Mouse (Mus musculus) gastrocnemius, adult 18-20 months (tissue): ENCODE results near the gene Snx33. TPM values are rescaled to one million over a fixed set of nuclear protein-coding genes. Genes with fewer than 3 reads are reported as not detected.
"Not testable (repeated sequence)": the region's sequence is repeated elsewhere in the genome, so short reads cannot be mapped to it uniquely, and the experiment has no call there.

Source experiments
- DNase-seq: peaks from one replicate; pipeline ENCODE4 v3.0.0; 2021; ENCODE audit warnings: low spot score
- total RNA-seq, 2 experiments: library from RNA; stranded (reverse); gene quantifications; 2 replicates each; pipeline ENCODE4 v1.2.3; 2021

Gene Snx33
- total RNA-seq, 2 experiments from 2014 or later, result 2.1 to 3.3 TPM

- DNase-seq, result no peak
Observed at GRCm38 (mm10) chr9:56926387-56926786, 1.8 kb downstream of the Snx33 start.

- no peak for DNase-seq
Observed at GRCm38 (mm10) chr9:56926025-56926360, 2.2 kb downstream of the Snx33 start.

GRCm38 (mm10) chr9:56925291-56926024 lies 2.7 kb downstream of the Snx33 start:
- no peak for DNase-seq

- DNase-seq, result peak; percentile 86
Observed at GRCm38 (mm10) chr9:56924651-56925027, 3.5 kb downstream of the Snx33 start.

GRCm38 (mm10) chr9:56923841-56924650 lies 4.1 kb downstream of the Snx33 start:
- no peak for DNase-seq

- DNase-seq, result no peak
Observed at GRCm38 (mm10) chr9:56922746-56923145, 5.4 kb downstream of the Snx33 start.

GRCm38 (mm10) chr9:56918466-56918865 lies 9.7 kb downstream of the Snx33 start:
- no peak for DNase-seq

GRCm38 (mm10) chr9:56917131-56917530 lies 11.0 kb downstream of the Snx33 start:
- no peak for DNase-seq

GRCm38 (mm10) chr9:56915695-56916410 lies 12.3 kb downstream of the Snx33 start:
- peak; percentile 71 for DNase-seq

GRCm38 (mm10) chr9:56915116-56915515 lies 13.1 kb downstream of the Snx33 start:
- no peak for DNase-seq

- no peak for DNase-seq
Observed at GRCm38 (mm10) chr9:56913991-56914390, 14.2 kb downstream of the Snx33 start.

GRCm38 (mm10) chr9:56911017-56911416 lies 17.2 kb downstream of the Snx33 start:
- DNase-seq, result no peak

- DNase-seq, result not testable (repeated sequence)
Observed at GRCm38 (mm10) chr9:56909991-56910390, 18.2 kb downstream of the Snx33 start.

GRCm38 (mm10) chr9:56907549-56907948 lies 20.6 kb downstream of the Snx33 start:
- DNase-seq, result no peak

- DNase-seq, result no peak
Observed at GRCm38 (mm10) chr9:56903662-56904061, 24.5 kb downstream of the Snx33 start.

- DNase-seq, result no peak
Observed at GRCm38 (mm10) chr9:56901187-56901586, 27.0 kb downstream of the Snx33 start.

GRCm38 (mm10) chr9:56900571-56900970 lies 27.6 kb downstream of the Snx33 start:
- no peak for DNase-seq

- no peak for DNase-seq
Observed at GRCm38 (mm10) chr9:56900060-56900459, 28.1 kb downstream of the Snx33 start.

- DNase-seq, result no peak
Observed at GRCm38 (mm10) chr9:56899409-56899808, 28.8 kb downstream of the Snx33 start.

GRCm38 (mm10) chr9:56896779-56897178 lies 31.4 kb downstream of the Snx33 start:
- DNase-seq, result no peak

- DNase-seq, result no peak
Observed at GRCm38 (mm10) chr9:56894006-56894405, 34.2 kb downstream of the Snx33 start.

GRCm38 (mm10) chr9:56893313-56893712 lies 34.9 kb downstream of the Snx33 start:
- DNase-seq, result no peak
